Mouse (Mus musculus): Measurements from ENCODE around the gene Adamtsl1. TPM values are rescaled to one million over a fixed set of nuclear protein-coding genes. Genes with fewer than 3 reads are reported as not detected.

The Adamtsl1 gene
- total and polyA plus RNA-seq, 3 experiments: 0.05 TPM; not detected in 2

DNA sequence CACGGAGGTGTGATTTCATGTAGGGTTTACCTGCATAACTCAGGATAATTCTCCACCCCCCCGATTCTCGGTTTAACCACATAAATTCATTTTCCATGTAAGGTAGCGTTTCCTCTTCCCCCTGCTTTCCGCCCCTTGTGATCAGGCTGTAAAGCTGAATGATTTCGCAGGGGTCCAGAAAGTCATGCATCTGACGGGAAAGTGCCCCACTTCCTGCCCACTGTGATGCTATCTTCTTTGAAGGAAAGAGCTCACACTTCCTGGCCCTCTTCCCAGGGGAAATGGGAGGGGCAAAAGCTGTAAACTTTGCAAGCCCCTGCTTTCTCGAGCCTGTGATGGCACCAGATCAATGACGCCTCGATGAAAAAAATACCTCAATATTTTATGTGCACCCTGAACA lies 465.2 kb downstream of the Adamtsl1 start:
- TF ChIP-seq POLR2AphosphoS5 (IDR thresholded peaks at IDR 0.05; ENCODE audit: insufficient replicate concordance, low read depth, low read length) (no peak), CTCF (IDR thresholded peaks at IDR 0.05; ENCODE audit: low read depth, low read length) (no peak), TAL1 (conservative IDR thresholded peaks at IDR 0.05; ENCODE audit: low read depth, low read length) (no peak), GATA2 (IDR thresholded peaks at IDR 0.05; ENCODE audit: borderline replicate concordance, low read depth, low read length) (no peak), GATA1 (IDR thresholded peaks at IDR 0.05; ENCODE audit: borderline replicate concordance, low read length) (no peak)
- DNase-seq (ENCODE audit: low spot score) (no peak), ATAC-seq (ENCODE audit: extremely low read depth, insufficient number of reproducible peaks, low FRiP score, poor library complexity, severe bottlenecking) (no peak)
- Histone ChIP-seq H3K4me3 (ENCODE audit: low read depth, low read length) (no peak overlapping the region), H3K27me3 (ENCODE audit: insufficient read depth, low read length) (no peaks in the 10 kb centered on the region), H3K4me1 (ENCODE audit: insufficient read depth, low read depth, low read length) (no peaks in the 10 kb centered on the region), H3K36me3 (replicated peaks) (no peaks in the 10 kb centered on the region), H3K9me3 (replicated peaks) (no peaks in the 10 kb centered on the region)

DNA sequence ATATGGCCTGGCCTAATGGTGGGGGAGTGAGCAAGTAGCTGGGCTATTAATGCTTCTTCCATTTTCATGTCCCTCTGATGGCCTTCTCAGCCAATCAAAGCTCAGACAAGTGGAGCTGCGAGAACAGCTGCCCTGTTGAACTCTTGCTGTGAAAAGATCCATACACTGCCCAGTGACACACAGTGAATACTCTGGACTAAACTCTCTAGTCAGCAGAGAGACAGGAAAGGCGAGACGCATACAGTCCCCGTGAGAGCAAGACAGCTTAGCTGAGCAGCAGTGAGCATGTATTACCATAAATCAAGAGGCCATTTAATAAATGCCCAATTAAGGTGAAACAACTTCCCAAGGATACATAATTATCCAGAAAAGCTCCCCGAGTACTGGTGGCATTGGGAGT lies 492.6 kb downstream of the Adamtsl1 start:
- TF ChIP-seq GATA1 (IDR thresholded peaks at IDR 0.05; ENCODE audit: borderline replicate concordance, low read length) (no peak), TAL1 (conservative IDR thresholded peaks at IDR 0.05; ENCODE audit: low read depth, low read length) (no peak), POLR2AphosphoS5 (IDR thresholded peaks at IDR 0.05; ENCODE audit: insufficient replicate concordance, low read depth, low read length) (no peak), GATA2 (IDR thresholded peaks at IDR 0.05; ENCODE audit: borderline replicate concordance, low read depth, low read length) (no peak), CTCF (IDR thresholded peaks at IDR 0.05; ENCODE audit: low read depth, low read length) (no peak)
- Histone ChIP-seq H3K36me3 (replicated peaks) (no peaks in the 10 kb centered on the region), H3K9me3 (replicated peaks) (no peaks in the 10 kb centered on the region), H3K27me3 (ENCODE audit: insufficient read depth, low read length) (no peaks in the 10 kb centered on the region), H3K4me3 (ENCODE audit: low read depth, low read length) (no peak overlapping the region), H3K4me1 (ENCODE audit: insufficient read depth, low read depth, low read length) (peaks cover 5% of the 10 kb centered on the region; the same call in 1 of the 2 replicates)
- no peak for DNase-seq (ENCODE audit: low spot score)
- no peak for ATAC-seq (ENCODE audit: extremely low read depth, insufficient number of reproducible peaks, low FRiP score, poor library complexity, severe bottlenecking)

DNA sequence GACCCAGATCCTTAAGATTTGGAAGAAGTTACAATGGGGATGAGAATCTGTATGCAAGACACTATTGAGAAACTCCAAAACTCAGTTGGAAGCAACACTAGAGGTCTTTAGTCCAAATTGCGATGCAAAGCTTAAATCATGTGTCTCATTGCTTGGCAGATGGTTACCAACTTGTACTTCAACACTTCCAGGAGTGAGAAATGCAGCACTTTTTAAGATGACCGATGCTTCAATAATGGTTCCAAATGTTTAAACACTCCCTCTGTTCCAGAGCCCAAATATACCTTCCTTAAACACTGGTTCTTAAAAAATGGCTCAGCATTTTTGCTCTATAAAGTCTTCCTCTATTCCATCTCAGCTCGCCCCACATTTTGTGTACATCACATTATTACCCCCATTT lies 499.7 kb downstream of the Adamtsl1 start:
- Histone ChIP-seq H3K9me3 (replicated peaks) (no peaks in the 10 kb centered on the region), H3K36me3 (replicated peaks) (no peaks in the 10 kb centered on the region), H3K4me3 (ENCODE audit: low read depth, low read length) (no peak overlapping the region), H3K4me1 (ENCODE audit: insufficient read depth, low read depth, low read length) (peaks cover 6% of the 10 kb centered on the region; the same call in 1 of the 2 replicates), H3K27me3 (ENCODE audit: insufficient read depth, low read length) (no peaks in the 10 kb centered on the region)
- ATAC-seq (ENCODE audit: extremely low read depth, insufficient number of reproducible peaks, low FRiP score, poor library complexity, severe bottlenecking) (no peak), DNase-seq (ENCODE audit: low spot score) (no peak)
- TF ChIP-seq TAL1 (conservative IDR thresholded peaks at IDR 0.05; ENCODE audit: low read depth, low read length) (no peak), CTCF (IDR thresholded peaks at IDR 0.05; ENCODE audit: low read depth, low read length) (no peak), POLR2AphosphoS5 (IDR thresholded peaks at IDR 0.05; ENCODE audit: insufficient replicate concordance, low read depth, low read length) (no peak), GATA1 (IDR thresholded peaks at IDR 0.05; ENCODE audit: borderline replicate concordance, low read length) (no peak), GATA2 (IDR thresholded peaks at IDR 0.05; ENCODE audit: borderline replicate concordance, low read depth, low read length) (no peak)

- no peak for TF ChIP-seq GATA1 (IDR thresholded peaks at IDR 0.05; ENCODE audit: borderline replicate concordance, low read length)
- TF ChIP-seq POLR2AphosphoS5 (IDR thresholded peaks at IDR 0.05; ENCODE audit: insufficient replicate concordance, low read depth, low read length): no peak
- no peak for TF ChIP-seq TAL1 (conservative IDR thresholded peaks at IDR 0.05; ENCODE audit: low read depth, low read length)
- no peak for TF ChIP-seq GATA2 (IDR thresholded peaks at IDR 0.05; ENCODE audit: borderline replicate concordance, low read depth, low read length)
- TF ChIP-seq CTCF (IDR thresholded peaks at IDR 0.05; ENCODE audit: low read depth, low read length): no peak
- Histone ChIP-seq H3K36me3 (replicated peaks) (no peaks in the 10 kb centered on the region), H3K27me3 (ENCODE audit: insufficient read depth, low read length) (no peaks in the 10 kb centered on the region), H3K4me3 (ENCODE audit: low read depth, low read length) (no peak overlapping the region), H3K9me3 (replicated peaks) (no peaks in the 10 kb centered on the region), H3K4me1 (ENCODE audit: insufficient read depth, low read depth, low read length) (peaks cover 44% of the 10 kb centered on the region)
- DNase-seq (ENCODE audit: low spot score): no peak
- ATAC-seq (ENCODE audit: extremely low read depth, insufficient number of reproducible peaks, low FRiP score, poor library complexity, severe bottlenecking): no peak
Observed at GRCm38 (mm10) chr4:86018928-86019327, 505.0 kb downstream of the Adamtsl1 start.

DNA sequence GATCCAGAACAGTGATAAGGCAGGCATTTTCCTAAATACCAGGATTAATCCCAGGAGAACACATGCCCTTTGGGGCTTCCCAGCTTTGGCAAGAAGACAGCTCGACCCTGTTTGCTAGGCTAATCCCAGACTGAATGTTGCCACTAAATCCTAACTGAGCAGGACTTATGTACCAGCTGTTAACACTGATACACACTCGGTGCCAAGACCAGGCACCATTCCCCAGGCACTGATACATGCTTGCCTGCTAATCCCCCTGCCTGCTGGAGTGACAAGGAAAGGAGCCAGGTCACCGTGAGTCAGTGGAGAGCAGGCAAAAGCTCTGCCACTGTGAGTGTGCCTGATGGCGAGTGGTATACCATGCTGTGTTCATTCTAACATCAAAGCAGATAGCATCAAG lies 505.6 kb downstream of the Adamtsl1 start:
- Histone ChIP-seq H3K9me3 (replicated peaks) (no peaks in the 10 kb centered on the region), H3K36me3 (replicated peaks) (no peaks in the 10 kb centered on the region), H3K4me3 (ENCODE audit: low read depth, low read length) (no peak overlapping the region), H3K4me1 (ENCODE audit: insufficient read depth, low read depth, low read length) (peaks cover 47% of the 10 kb centered on the region), H3K27me3 (ENCODE audit: insufficient read depth, low read length) (no peaks in the 10 kb centered on the region)
- no peak for TF ChIP-seq GATA1 (IDR thresholded peaks at IDR 0.05; ENCODE audit: borderline replicate concordance, low read length)
- no peak for TF ChIP-seq CTCF (IDR thresholded peaks at IDR 0.05; ENCODE audit: low read depth, low read length)
- no peak for TF ChIP-seq GATA2 (IDR thresholded peaks at IDR 0.05; ENCODE audit: borderline replicate concordance, low read depth, low read length)
- TF ChIP-seq TAL1 (conservative IDR thresholded peaks at IDR 0.05; ENCODE audit: low read depth, low read length): no peak
- TF ChIP-seq POLR2AphosphoS5 (IDR thresholded peaks at IDR 0.05; ENCODE audit: insufficient replicate concordance, low read depth, low read length): no peak
- ATAC-seq (ENCODE audit: extremely low read depth, insufficient number of reproducible peaks, low FRiP score, poor library complexity, severe bottlenecking): no peak
- DNase-seq (ENCODE audit: low spot score): peak; percentile 12

DNA sequence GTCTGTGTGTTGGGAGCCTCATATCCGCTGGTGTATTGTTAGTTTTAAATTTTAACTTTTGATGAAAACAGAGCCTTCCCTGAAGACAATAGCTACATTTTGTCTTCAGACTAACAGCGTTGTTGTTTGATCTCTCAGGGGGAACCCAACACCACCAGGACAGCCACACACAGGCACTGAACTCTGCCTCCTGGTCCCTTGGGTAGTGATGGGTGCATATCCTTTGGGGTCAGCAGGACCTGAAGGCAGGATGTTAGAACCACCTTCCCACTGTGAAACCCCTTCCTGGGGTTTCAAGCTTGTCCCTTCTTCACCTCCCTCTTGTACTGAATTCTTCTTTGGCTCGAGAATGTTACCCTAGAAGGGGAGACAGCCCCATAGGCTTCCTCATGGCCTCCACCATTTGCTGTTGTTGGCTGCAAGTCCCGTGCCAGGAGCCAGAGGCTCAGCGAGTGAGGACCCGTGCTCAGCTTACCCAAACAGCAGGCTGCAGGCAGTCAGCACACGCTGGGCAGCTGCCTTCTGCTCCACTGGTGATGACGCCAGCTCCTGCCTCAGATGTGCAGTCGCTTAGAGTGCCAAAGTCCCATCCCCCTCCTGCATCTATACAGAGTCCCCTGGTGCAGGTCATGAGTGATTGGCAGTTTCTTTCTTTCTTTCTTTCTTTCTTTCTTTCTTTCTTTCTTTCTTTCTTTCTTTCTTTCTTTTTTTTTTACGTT lies 506.6 kb downstream of the Adamtsl1 start:
- Histone ChIP-seq H3K27me3 (ENCODE audit: insufficient read depth, low read length) (no peaks in the 10 kb centered on the region), H3K9me3 (replicated peaks) (no peaks in the 10 kb centered on the region), H3K4me3 (ENCODE audit: low read depth, low read length) (peak overlapping the region; percentile 62; the same call in 1 of the 2 replicates), H3K36me3 (replicated peaks) (no peaks in the 10 kb centered on the region), H3K4me1 (ENCODE audit: insufficient read depth, low read depth, low read length) (peaks cover 51% of the 10 kb centered on the region)
- TF ChIP-seq GATA2 (IDR thresholded peaks at IDR 0.05; ENCODE audit: borderline replicate concordance, low read depth, low read length) (no peak), GATA1 (IDR thresholded peaks at IDR 0.05; ENCODE audit: borderline replicate concordance, low read length) (no peak), POLR2AphosphoS5 (IDR thresholded peaks at IDR 0.05; ENCODE audit: insufficient replicate concordance, low read depth, low read length) (no peak), TAL1 (conservative IDR thresholded peaks at IDR 0.05; ENCODE audit: low read depth, low read length) (no peak), CTCF (IDR thresholded peaks at IDR 0.05; ENCODE audit: low read depth, low read length) (no peak)
- peak; percentile 18 for DNase-seq (ENCODE audit: low spot score)
- ATAC-seq (ENCODE audit: extremely low read depth, insufficient number of reproducible peaks, low FRiP score, poor library complexity, severe bottlenecking): peak; percentile 58

Data from G1E (cell line).